ENCODE assay signal across 11 mouse cellular contexts in genomic region chr7:139220303-139220702, GRCm38 (mm10). TPM values are rescaled to one million over a fixed set of nuclear protein-coding genes. Genes with fewer than 3 reads are reported as not detected.
A peak's percentile ranks its signal among the peaks of the same experiment; 100 is the strongest.
DNase-seq lines count a peak whose midpoint lies in the region; ATAC-seq and TF ChIP-seq lines count a peak whose summit lies in the region.
"Had no signal": no experiment of that assay in that cellular context is flagged by ENCODE, and none has a peak within 500 bp of the region (broad histone marks: within the 10 kb centered on the region; RNA-seq: fewer than 3 reads in every experiment).

No protein-coding gene starts in this region.

- no peaks in the 10 kb centered on the region for H3K36me3 ChIP-seq in midbrain, postnatal 0 days (ENCODE audit: insufficient read depth, low read length)
- no peaks in the 10 kb centered on the region for H3K36me3 ChIP-seq in midbrain, embryonic 13.5 days
- no peaks in the 10 kb centered on the region for H3K36me3 ChIP-seq in intestine, embryonic 15.5 days
- H3K36me3 ChIP-seq in stomach, embryonic 14.5 days (ENCODE audit: control insufficient read depth, insufficient read depth, low read length): no peaks in the 10 kb centered on the region

- no peak overlapping the region for H3K4me3 ChIP-seq in midbrain, postnatal 0 days (ENCODE audit: low read depth, low read length)
- H3K4me3 ChIP-seq in midbrain, embryonic 13.5 days (replicated peaks): no peak overlapping the region
- H3K4me3 ChIP-seq in intestine, embryonic 15.5 days (replicated peaks): no peak overlapping the region
- H3K4me3 ChIP-seq in stomach, embryonic 14.5 days (ENCODE audit: low read depth, low read length): no peak overlapping the region

- no peak for ATAC-seq in midbrain, postnatal 0 days (ENCODE audit: low FRiP score)
- ATAC-seq in midbrain, embryonic 13.5 days: no peak
- ATAC-seq in intestine, embryonic 15.5 days: peak; percentile 52; the same call in 1 of the 2 replicates
- peak; percentile 47; the same call in 1 of the 2 replicates for ATAC-seq in stomach, embryonic 14.5 days (ENCODE audit: insufficient number of reproducible peaks, insufficient read depth, low FRiP score, low read depth)
- no peak for ATAC-seq in megakaryocyte progenitor cell, adult 5-6 weeks (replicated peaks; ENCODE audit: poor library complexity)

- WGBS in midbrain, postnatal 0 days: 31% methylated on average over 2 of the region's 2 CpGs
- WGBS in midbrain, embryonic 13.5 days: 36% methylated on average over 2 of the region's 2 CpGs
- WGBS in intestine, embryonic 15.5 days: 25% methylated on average over 2 of the region's 2 CpGs
- WGBS in stomach, embryonic 14.5 days: 29% methylated on average over 2 of the region's 2 CpGs

- H3K9ac ChIP-seq in midbrain, postnatal 0 days (replicated peaks; ENCODE audit: low read length, poor library complexity, severe bottlenecking): no peak overlapping the region
- H3K9ac ChIP-seq in midbrain, embryonic 13.5 days (replicated peaks): no peak overlapping the region
- no peak overlapping the region for H3K9ac ChIP-seq in intestine, embryonic 15.5 days
- H3K9ac ChIP-seq in stomach, embryonic 14.5 days (replicated peaks; ENCODE audit: low read depth, low read length): no peak overlapping the region

- DNase-seq in adrenal gland, adult (ENCODE audit: inconsistent age in 2 of 2, low spot score in 1 of 2): peak; percentile 66 to 74
- no peak for DNase-seq in adrenal gland, postnatal 4 days (ENCODE audit: low spot score in 2 of 2)
- DNase-seq in midbrain, postnatal 0 days (ENCODE audit: low spot score): peak; percentile 16
- DNase-seq in left cerebral cortex, postnatal 36 days (ENCODE audit: low spot score in 2 of 2): no peak
- DNase-seq: B cell, adult 2 months; cerebellum, adult 18-20 months; thymus, adult 2 months had no signal

- H3K27me3 ChIP-seq in midbrain, postnatal 0 days (ENCODE audit: insufficient read depth, low read length): no peaks in the 10 kb centered on the region
- no peaks in the 10 kb centered on the region for H3K27me3 ChIP-seq in midbrain, embryonic 13.5 days
- no peaks in the 10 kb centered on the region for H3K27me3 ChIP-seq in intestine, embryonic 15.5 days (replicated peaks)
- no peaks in the 10 kb centered on the region for H3K27me3 ChIP-seq in stomach, embryonic 14.5 days (ENCODE audit: control insufficient read depth, insufficient read depth, low read length)

- intact Hi-C loops in left cerebral cortex, postnatal 36 days (cut with DNase I): no loop called here

- no peak overlapping the region for H3K27ac ChIP-seq in midbrain, postnatal 0 days (ENCODE audit: low read depth, low read length)
- no peak overlapping the region for H3K27ac ChIP-seq in midbrain, embryonic 13.5 days
- no peak overlapping the region for H3K27ac ChIP-seq in intestine, embryonic 15.5 days
- H3K27ac ChIP-seq in stomach, embryonic 14.5 days (ENCODE audit: low read length): no peak overlapping the region

- no peaks in the 10 kb centered on the region for H3K4me1 ChIP-seq in midbrain, postnatal 0 days (ENCODE audit: insufficient read depth, low read length)
- H3K4me1 ChIP-seq in midbrain, embryonic 13.5 days (replicated peaks): no peaks in the 10 kb centered on the region
- H3K4me1 ChIP-seq in intestine, embryonic 15.5 days (replicated peaks): 0 out of 2 replicates have a peak, but pooled peaks cover 2% of the 10 kb centered on the region
- H3K4me1 ChIP-seq in stomach, embryonic 14.5 days (ENCODE audit: control insufficient read depth, insufficient read depth, low read length): peaks cover 7% of the 10 kb centered on the region; the same call in 1 of the 2 replicates

- no peaks in the 10 kb centered on the region for H3K9me3 ChIP-seq in midbrain, postnatal 0 days (ENCODE audit: low read length)
- H3K9me3 ChIP-seq in midbrain, embryonic 13.5 days: no peaks in the 10 kb centered on the region
- H3K9me3 ChIP-seq in intestine, embryonic 15.5 days: no peaks in the 10 kb centered on the region
- no peaks in the 10 kb centered on the region for H3K9me3 ChIP-seq in stomach, embryonic 14.5 days (ENCODE audit: control insufficient read depth, low read depth, low read length)

- TF ChIP-seq CTCF in midbrain, postnatal 0 days (IDR thresholded peaks at IDR 0.05): no peak

- H3K4me2 ChIP-seq in midbrain, postnatal 0 days (ENCODE audit: low read depth, low read length, poor library complexity, severe bottlenecking): no peak overlapping the region
- no peak overlapping the region for H3K4me2 ChIP-seq in midbrain, embryonic 13.5 days (replicated peaks)
- no peak overlapping the region for H3K4me2 ChIP-seq in intestine, embryonic 15.5 days (replicated peaks)
- H3K4me2 ChIP-seq in stomach, embryonic 14.5 days (replicated peaks; ENCODE audit: low read depth, low read length): no peak overlapping the region

RNA-seq across cellular contexts. Expression of gene Stk32c, which starts 7.2 kb away (rescaled TPM):
- total RNA-seq in adrenal gland, postnatal 4 days (2021): 1 to 10 TPM; 3.8 to 4.3 TPM
- 33.2 and 35.6 TPM in 2 replicates for total RNA-seq in midbrain, postnatal 0 days (2014; rRNA removed)
- polyA plus RNA-seq in midbrain, postnatal 0 days (2015; fragmentation: Nextera tagmentation; extraction: Ambion mirVana): 2.4 TPM in 2 replicates
- 0.49 and 0.79 TPM in 2 replicates for polyA plus RNA-seq in midbrain, embryonic 13.5 days (2015; fragmentation: Nextera tagmentation; extraction: Ambion mirVana)
- 0.10 and 0.29 TPM in 2 replicates for polyA plus RNA-seq in intestine, embryonic 15.5 days (2015; fragmentation: Nextera tagmentation; extraction: Ambion mirVana)
- 0.14 and 0.17 TPM in 2 replicates for polyA plus RNA-seq in stomach, embryonic 14.5 days (2014; fragmentation: Nextera tagmentation; extraction: Ambion mirVana)
- total RNA-seq in megakaryocyte progenitor cell, adult 5-6 weeks (2015): not detected in 2 replicates
- not detected in 2 replicates for total RNA-seq in megakaryocyte progenitor cell, adult 5-6 weeks (2017)
- total RNA-seq in left cerebral cortex, postnatal 36 days (2021): 100 to 1,000 TPM; 182 to 198 TPM

RNA-seq across cellular contexts. Expression of gene Lrrc27, which starts 7.5 kb away (rescaled TPM):
- total RNA-seq in adrenal gland, postnatal 4 days (2021): 1 to 10 TPM; 4.5 to 5.6 TPM
- total RNA-seq in midbrain, postnatal 0 days (2014; rRNA removed): 2.5 and 2.7 TPM in 2 replicates
- polyA plus RNA-seq in midbrain, postnatal 0 days (2015; fragmentation: Nextera tagmentation; extraction: Ambion mirVana): 5.6 and 6.6 TPM in 2 replicates
- polyA plus RNA-seq in midbrain, embryonic 13.5 days (2015; fragmentation: Nextera tagmentation; extraction: Ambion mirVana): 4.8 and 6.8 TPM in 2 replicates
- polyA plus RNA-seq in intestine, embryonic 15.5 days (2015; fragmentation: Nextera tagmentation; extraction: Ambion mirVana): 4.4 TPM in 2 replicates
- polyA plus RNA-seq in stomach, embryonic 14.5 days (2014; fragmentation: Nextera tagmentation; extraction: Ambion mirVana): 4.9 and 6.6 TPM in 2 replicates
- 1.2 and 2.0 TPM in 2 replicates for total RNA-seq in megakaryocyte progenitor cell, adult 5-6 weeks (2015)
- total RNA-seq in megakaryocyte progenitor cell, adult 5-6 weeks (2017): 1.4 and 2.1 TPM in 2 replicates
- 1 to 10 TPM; 6.4 TPM for total RNA-seq in left cerebral cortex, postnatal 36 days (2021)

RNA-seq across cellular contexts. Expression of gene Pwwp2b, which starts 28.0 kb away (rescaled TPM):
- 10 to 100 TPM; 18.2 to 21.0 TPM for total RNA-seq in adrenal gland, postnatal 4 days (2021)
- total RNA-seq in midbrain, postnatal 0 days (2014; rRNA removed): 3.4 and 3.5 TPM in 2 replicates
- polyA plus RNA-seq in midbrain, postnatal 0 days (2015; fragmentation: Nextera tagmentation; extraction: Ambion mirVana): 4.5 and 4.7 TPM in 2 replicates
- polyA plus RNA-seq in midbrain, embryonic 13.5 days (2015; fragmentation: Nextera tagmentation; extraction: Ambion mirVana): 3.1 and 4.1 TPM in 2 replicates
- polyA plus RNA-seq in intestine, embryonic 15.5 days (2015; fragmentation: Nextera tagmentation; extraction: Ambion mirVana): 20.3 and 21.4 TPM in 2 replicates
- 16.1 and 17.0 TPM in 2 replicates for polyA plus RNA-seq in stomach, embryonic 14.5 days (2014; fragmentation: Nextera tagmentation; extraction: Ambion mirVana)
- total RNA-seq in megakaryocyte progenitor cell, adult 5-6 weeks (2015): 3.7 and 4.6 TPM in 2 replicates
- 2.5 and 4.7 TPM in 2 replicates for total RNA-seq in megakaryocyte progenitor cell, adult 5-6 weeks (2017)
- total RNA-seq in left cerebral cortex, postnatal 36 days (2021): 10 to 100 TPM; 11.7 to 11.8 TPM

Comparison
In these comparisons a context has a peak if more than half of its experiments do, and no peak if none do; other contexts are left out.
1. DNase-seq: peak in adrenal gland, adult (2 of 2) and midbrain, postnatal 0 days (single experiment); none in adrenal gland, postnatal 4 days (0 of 2) and left cerebral cortex, postnatal 36 days (0 of 2).
2. ATAC-seq: peak in intestine, embryonic 15.5 days (single experiment) and stomach, embryonic 14.5 days (single experiment); none in midbrain, postnatal 0 days (single experiment), midbrain, embryonic 13.5 days (single experiment) and megakaryocyte progenitor cell, adult 5-6 weeks (single experiment).
3. RNA of gene Stk32c, which starts 7.2 kb away (total RNA-seq): 182 to 198 TPM in left cerebral cortex, postnatal 36 days, 33.2 to 35.6 TPM in midbrain, postnatal 0 days and 3.8 to 4.3 TPM in adrenal gland, postnatal 4 days; not detected in megakaryocyte progenitor cell, adult 5-6 weeks; every median in the first group is over 4 times any median in the second.